Mouse (Mus musculus): ENCODE results near the gene Cxcl14.

- TF ChIP-seq HCFC1 (IDR thresholded peaks at IDR 0.05; ENCODE audit: low read depth, low read length) (no peak), E2F4 (IDR thresholded peaks at IDR 0.05; ENCODE audit: insufficient replicate concordance, low read depth, low read length) (no peak), MYC (IDR thresholded peaks at IDR 0.05; ENCODE audit: low read depth, low read length) (no peak), ZMIZ1 (IDR thresholded peaks at IDR 0.05; ENCODE audit: low read depth, low read length) (no peak), CTCF (conservative IDR thresholded peaks at IDR 0.05 in 1 of 2, IDR thresholded peaks at IDR 0.05 in 1 of 2; ENCODE audit: low read depth in 2 of 2, low read length in 2 of 2) (no peak), MAZ (IDR thresholded peaks at IDR 0.05; ENCODE audit: low read depth, low read length) (no peak), POLR2AphosphoS2 (IDR thresholded peaks at IDR 0.05; ENCODE audit: low read depth, low read length) (no peak), GABPA (IDR thresholded peaks at IDR 0.05; ENCODE audit: insufficient replicate concordance, low read depth, low read length) (no peak), PAX5 (IDR thresholded peaks at IDR 0.05; ENCODE audit: low read length) (no peak), ZNF384 (IDR thresholded peaks at IDR 0.05; ENCODE audit: low read depth, low read length) (no peak), SMC3 (IDR thresholded peaks at IDR 0.05; ENCODE audit: low read depth, low read length) (no peak)
These were observed 20.6 kb upstream of the Cxcl14 start for GRCm38 (mm10) chr13:56316930-56317329.

Data from CH12.LX (cell line).